Mouse (Mus musculus): ENCODE data around the gene Zfp184.
A peak's percentile ranks its signal among the peaks of the same experiment; 100 is the strongest.
"Not testable (repeated sequence)": the region's sequence is repeated elsewhere in the genome, so short reads cannot be mapped to it uniquely, and the experiment has no call there.

Gene Zfp184

GRCm38 (mm10) chr13:21944926-21945740 lies at the start of gene Zfp184:
TSS of gene Zfp184 (plus strand) at chr13:21945094.
- peak; percentile 80 for DNase-seq (ENCODE audit: low read depth, low spot score)
- Histone ChIP-seq H3K36me3 (ENCODE audit: control insufficient read depth, insufficient read depth, low read length, poor library complexity, severe bottlenecking) (no peaks in the 10 kb centered on the region), H3K27me3 (ENCODE audit: control insufficient read depth, insufficient read depth, low read length, poor library complexity, severe bottlenecking) (no peaks in the 10 kb centered on the region)

GRCm38 (mm10) chr13:21896549-21897244 lies 48.2 kb upstream of the Zfp184 start:
- Histone ChIP-seq H3K27me3 (ENCODE audit: control insufficient read depth, insufficient read depth, low read length, poor library complexity, severe bottlenecking) (no peaks in the 10 kb centered on the region), H3K36me3 (ENCODE audit: control insufficient read depth, insufficient read depth, low read length, poor library complexity, severe bottlenecking) (no peaks in the 10 kb centered on the region)
- no peak for DNase-seq (ENCODE audit: low read depth, low spot score)

- Histone ChIP-seq H3K27me3 (ENCODE audit: control insufficient read depth, insufficient read depth, low read length, poor library complexity, severe bottlenecking) (no peaks in the 10 kb centered on the region), H3K36me3 (ENCODE audit: control insufficient read depth, insufficient read depth, low read length, poor library complexity, severe bottlenecking) (no peaks in the 10 kb centered on the region)
- DNase-seq (ENCODE audit: low read depth, low spot score): no peak
These were observed 47.7 kb upstream of the Zfp184 start for GRCm38 (mm10) chr13:21897245-21897634.

GRCm38 (mm10) chr13:21900870-21901565 lies 43.9 kb upstream of the Zfp184 start:
- not testable (repeated sequence) for H3K36me3 ChIP-seq (ENCODE audit: control insufficient read depth, insufficient read depth, low read length, poor library complexity, severe bottlenecking); DNase-seq (ENCODE audit: low read depth, low spot score); H3K27me3 ChIP-seq (ENCODE audit: control insufficient read depth, insufficient read depth, low read length, poor library complexity, severe bottlenecking)

GRCm38 (mm10) chr13:21903500-21903899 lies 41.4 kb upstream of the Zfp184 start:
- Histone ChIP-seq H3K27me3 (ENCODE audit: control insufficient read depth, insufficient read depth, low read length, poor library complexity, severe bottlenecking) (no peaks in the 10 kb centered on the region), H3K36me3 (ENCODE audit: control insufficient read depth, insufficient read depth, low read length, poor library complexity, severe bottlenecking) (no peaks in the 10 kb centered on the region)
- DNase-seq (ENCODE audit: low read depth, low spot score): no peak

GRCm38 (mm10) chr13:21904090-21904489 lies 40.8 kb upstream of the Zfp184 start:
- H3K27me3 ChIP-seq (ENCODE audit: control insufficient read depth, insufficient read depth, low read length, poor library complexity, severe bottlenecking); DNase-seq (ENCODE audit: low read depth, low spot score); H3K36me3 ChIP-seq (ENCODE audit: control insufficient read depth, insufficient read depth, low read length, poor library complexity, severe bottlenecking): not testable (repeated sequence)

- Histone ChIP-seq H3K36me3 (ENCODE audit: control insufficient read depth, insufficient read depth, low read length, poor library complexity, severe bottlenecking) (no peaks in the 10 kb centered on the region), H3K27me3 (ENCODE audit: control insufficient read depth, insufficient read depth, low read length, poor library complexity, severe bottlenecking) (peaks cover 2% of the 10 kb centered on the region; the same call in 1 of the 2 replicates)
- no peak for DNase-seq (ENCODE audit: low read depth, low spot score)
These were observed 38.6 kb upstream of the Zfp184 start for GRCm38 (mm10) chr13:21906301-21906700.

- H3K36me3 ChIP-seq (ENCODE audit: control insufficient read depth, insufficient read depth, low read length, poor library complexity, severe bottlenecking): no peaks in the 10 kb centered on the region
- no peak for DNase-seq (ENCODE audit: low read depth, low spot score)
These were observed 37.7 kb upstream of the Zfp184 start for GRCm38 (mm10) chr13:21906946-21907806.

GRCm38 (mm10) chr13:21907807-21908155 lies 37.1 kb upstream of the Zfp184 start:
- DNase-seq (ENCODE audit: low read depth, low spot score); H3K27me3 ChIP-seq (ENCODE audit: control insufficient read depth, insufficient read depth, low read length, poor library complexity, severe bottlenecking); H3K36me3 ChIP-seq (ENCODE audit: control insufficient read depth, insufficient read depth, low read length, poor library complexity, severe bottlenecking): not testable (repeated sequence)

More at GRCm38 (mm10) chr13:21906946-21907806, 37.7 kb upstream of the Zfp184 start:
- H3K27me3 ChIP-seq (ENCODE audit: control insufficient read depth, insufficient read depth, low read length, poor library complexity, severe bottlenecking): peaks cover 2% of the 10 kb centered on the region; the same call in 1 of the 2 replicates

GRCm38 (mm10) chr13:21910735-21911134 lies 34.2 kb upstream of the Zfp184 start:
- peaks cover 2% of the 10 kb centered on the region; the same call in 1 of the 2 replicates for H3K27me3 ChIP-seq (ENCODE audit: control insufficient read depth, insufficient read depth, low read length, poor library complexity, severe bottlenecking)
- DNase-seq (ENCODE audit: low read depth, low spot score): no peak

GRCm38 (mm10) chr13:21911147-21911546 lies 33.7 kb upstream of the Zfp184 start:
- H3K36me3 ChIP-seq (ENCODE audit: control insufficient read depth, insufficient read depth, low read length, poor library complexity, severe bottlenecking): no peaks in the 10 kb centered on the region
- H3K27me3 ChIP-seq (ENCODE audit: control insufficient read depth, insufficient read depth, low read length, poor library complexity, severe bottlenecking): peaks cover 2% of the 10 kb centered on the region; the same call in 1 of the 2 replicates
- DNase-seq (ENCODE audit: low read depth, low spot score): no peak

More at GRCm38 (mm10) chr13:21910735-21911134, 34.2 kb upstream of the Zfp184 start:
- H3K36me3 ChIP-seq (ENCODE audit: control insufficient read depth, insufficient read depth, low read length, poor library complexity, severe bottlenecking): no peaks in the 10 kb centered on the region

GRCm38 (mm10) chr13:21913854-21914253 lies 31.0 kb upstream of the Zfp184 start:
- DNase-seq (ENCODE audit: low read depth, low spot score): no peak
- no peaks in the 10 kb centered on the region for H3K36me3 ChIP-seq (ENCODE audit: control insufficient read depth, insufficient read depth, low read length, poor library complexity, severe bottlenecking)
- H3K27me3 ChIP-seq (ENCODE audit: control insufficient read depth, insufficient read depth, low read length, poor library complexity, severe bottlenecking): peaks cover 2% of the 10 kb centered on the region; the same call in 1 of the 2 replicates

- Histone ChIP-seq H3K27me3 (ENCODE audit: control insufficient read depth, insufficient read depth, low read length, poor library complexity, severe bottlenecking) (peaks cover 2% of the 10 kb centered on the region; the same call in 1 of the 2 replicates), H3K36me3 (ENCODE audit: control insufficient read depth, insufficient read depth, low read length, poor library complexity, severe bottlenecking) (no peaks in the 10 kb centered on the region)
- peak; percentile 51 for DNase-seq (ENCODE audit: low read depth, low spot score)
These were observed 30.3 kb upstream of the Zfp184 start for GRCm38 (mm10) chr13:21914599-21914998.

GRCm38 (mm10) chr13:21915487-21915886 lies 29.4 kb upstream of the Zfp184 start:
- no peak for DNase-seq (ENCODE audit: low read depth, low spot score)
- Histone ChIP-seq H3K27me3 (ENCODE audit: control insufficient read depth, insufficient read depth, low read length, poor library complexity, severe bottlenecking) (peaks cover 2% of the 10 kb centered on the region; the same call in 1 of the 2 replicates), H3K36me3 (ENCODE audit: control insufficient read depth, insufficient read depth, low read length, poor library complexity, severe bottlenecking) (no peaks in the 10 kb centered on the region)
